Mouse (Mus musculus) heart, postnatal 0 days (tissue): ENCODE data around the gene Tmem235.

Experiments used
- CTCF ChIP-seq: IDR thresholded peaks from 2 replicates; pipeline ENCODE4 v1.5.1; 2016; ENCODE audit warnings: antibody characterized with exemption, control low read depth, low read depth
- EP300 ChIP-seq: IDR thresholded peaks from 2 replicates; pipeline ENCODE4 v1.6.1; 2016; ENCODE audit warnings: antibody characterized with exemption, low read depth

DNA sequence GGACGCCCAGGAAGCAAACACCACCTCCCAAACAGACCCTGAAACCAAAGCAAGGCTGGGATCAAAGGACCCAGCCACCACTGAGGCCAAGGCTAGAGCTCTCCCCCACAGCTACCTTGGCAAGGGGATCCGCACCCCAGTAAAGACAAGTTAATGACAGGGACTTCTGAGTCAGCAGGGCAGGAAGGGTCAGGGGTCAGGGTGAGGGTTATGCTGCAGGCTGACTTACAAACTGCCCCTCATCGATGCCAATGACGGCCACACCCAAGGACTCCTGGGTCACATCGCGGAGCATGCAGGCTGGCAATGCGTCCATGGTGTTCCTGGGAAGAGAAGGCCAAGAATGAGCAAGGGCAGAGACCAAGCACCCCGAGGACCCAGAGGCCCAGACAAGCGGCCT, 38.7 kb upstream of the Tmem235 start:
- no peak for TF ChIP-seq EP300
- TF ChIP-seq CTCF: no peak
